Mouse (Mus musculus): ENCODE results near the gene Cend1. TPM values are rescaled to one million over a fixed set of nuclear protein-coding genes. Genes with fewer than 3 reads are reported as not detected.

Cend1 gene
- 0.98 and 1.3 TPM in 2 replicates for polyA plus RNA-seq (2012; rRNA removed)

- H3K4me1 ChIP-seq (ENCODE audit: control insufficient read depth, insufficient read depth, low read length), result peaks cover 12% of the 10 kb centered on the region
- no peaks in the 10 kb centered on the region for H3K36me3 ChIP-seq (ENCODE audit: control insufficient read depth, insufficient read depth, low read length)
- no peak within 1 kb of the TSS for H3K4me3 ChIP-seq (ENCODE audit: insufficient read depth, low read depth, low read length)
- DNase-seq, result peak; percentile 59
- TF ChIP-seq POLR2A (IDR thresholded peaks at IDR 0.05; ENCODE audit: low read depth, low read length), result no peak
- no peak for TF ChIP-seq CTCF (conservative IDR thresholded peaks at IDR 0.05; ENCODE audit: insufficient read depth, insufficient read length, low read depth, low read length)
- H3K27ac ChIP-seq (ENCODE audit: insufficient read depth, low read depth, low read length), result no peak within 1 kb of the TSS
- no peaks in the 10 kb centered on the region for H3K27me3 ChIP-seq (replicated peaks; ENCODE audit: control insufficient read depth, insufficient read depth, low read length)
- WGBS, result 13% methylated on average over 19 of the region's 19 CpGs
Measured at GRCm38 (mm10) chr7:141429310-141429709, at the start of gene Cend1. Gene Cend1 (minus strand): TSS chr7:141429491.

GRCm38 (mm10) chr7:141478270-141478748, 49.0 kb upstream of the Cend1 start:
- 58% methylated on average over 5 of the region's 5 CpGs for WGBS
- peaks cover 31% of the 10 kb centered on the region for H3K4me1 ChIP-seq (ENCODE audit: control insufficient read depth, insufficient read depth, low read length)
- H3K27ac ChIP-seq (ENCODE audit: insufficient read depth, low read depth, low read length), result peak overlapping the region; percentile 98
- no peak for DNase-seq
- TF ChIP-seq POLR2A (IDR thresholded peaks at IDR 0.05; ENCODE audit: low read depth, low read length), result no peak
- TF ChIP-seq CTCF (conservative IDR thresholded peaks at IDR 0.05; ENCODE audit: insufficient read depth, insufficient read length, low read depth, low read length), result no peak
- no peaks in the 10 kb centered on the region for H3K27me3 ChIP-seq (replicated peaks; ENCODE audit: control insufficient read depth, insufficient read depth, low read length)
- no peaks in the 10 kb centered on the region for H3K36me3 ChIP-seq (ENCODE audit: control insufficient read depth, insufficient read depth, low read length)
- H3K4me3 ChIP-seq (ENCODE audit: insufficient read depth, low read depth, low read length), result no peak overlapping the region

- no peak for DNase-seq
- Histone ChIP-seq H3K4me3 (ENCODE audit: insufficient read depth, low read depth, low read length) (no peak overlapping the region), H3K4me1 (ENCODE audit: control insufficient read depth, insufficient read depth, low read length) (peaks cover 32% of the 10 kb centered on the region), H3K27me3 (replicated peaks; ENCODE audit: control insufficient read depth, insufficient read depth, low read length) (no peaks in the 10 kb centered on the region), H3K27ac (ENCODE audit: insufficient read depth, low read depth, low read length) (peak overlapping the region; percentile 98), H3K36me3 (ENCODE audit: control insufficient read depth, insufficient read depth, low read length) (no peaks in the 10 kb centered on the region)
- TF ChIP-seq POLR2A (IDR thresholded peaks at IDR 0.05; ENCODE audit: low read depth, low read length) (no peak), CTCF (conservative IDR thresholded peaks at IDR 0.05; ENCODE audit: insufficient read depth, insufficient read length, low read depth, low read length) (no peak)
- 43% methylated on average over 4 of the region's 4 CpGs for WGBS
Measured at GRCm38 (mm10) chr7:141477578-141478269, 48.4 kb upstream of the Cend1 start.

GRCm38 (mm10) chr7:141476981-141477370, 47.7 kb upstream of the Cend1 start:
- no peaks in the 10 kb centered on the region for H3K36me3 ChIP-seq (ENCODE audit: control insufficient read depth, insufficient read depth, low read length)
- WGBS, result 1% methylated on average over 7 of the region's 7 CpGs
- TF ChIP-seq CTCF (conservative IDR thresholded peaks at IDR 0.05; ENCODE audit: insufficient read depth, insufficient read length, low read depth, low read length), result no peak
- no peaks in the 10 kb centered on the region for H3K27me3 ChIP-seq (replicated peaks; ENCODE audit: control insufficient read depth, insufficient read depth, low read length)
- peak overlapping the region; percentile 96 for H3K4me3 ChIP-seq (ENCODE audit: insufficient read depth, low read depth, low read length)
- H3K27ac ChIP-seq (ENCODE audit: insufficient read depth, low read depth, low read length), result peak overlapping the region; percentile 98
- H3K4me1 ChIP-seq (ENCODE audit: control insufficient read depth, insufficient read depth, low read length), result peaks cover 27% of the 10 kb centered on the region
- no peak for DNase-seq

GRCm38 (mm10) chr7:141476226-141476980, 47.1 kb upstream of the Cend1 start:
- 0 out of 2 replicates have a peak, but pooled peaks have one; percentile 26 for TF ChIP-seq CTCF (conservative IDR thresholded peaks at IDR 0.05; ENCODE audit: insufficient read depth, insufficient read length, low read depth, low read length)
- no peak for TF ChIP-seq POLR2A (IDR thresholded peaks at IDR 0.05; ENCODE audit: low read depth, low read length)
- Histone ChIP-seq H3K27me3 (replicated peaks; ENCODE audit: control insufficient read depth, insufficient read depth, low read length) (no peaks in the 10 kb centered on the region), H3K27ac (ENCODE audit: insufficient read depth, low read depth, low read length) (peak overlapping the region; percentile 98), H3K4me1 (ENCODE audit: control insufficient read depth, insufficient read depth, low read length) (peaks cover 27% of the 10 kb centered on the region), H3K36me3 (ENCODE audit: control insufficient read depth, insufficient read depth, low read length) (no peaks in the 10 kb centered on the region), H3K4me3 (ENCODE audit: insufficient read depth, low read depth, low read length) (peak overlapping the region; percentile 96)
- DNase-seq, result peak; percentile 97
- under 1% methylated on average over 17 of the region's 17 CpGs for WGBS

- peak overlapping the region; percentile 98 for H3K27ac ChIP-seq (ENCODE audit: insufficient read depth, low read depth, low read length)
- peaks cover 25% of the 10 kb centered on the region for H3K4me1 ChIP-seq (ENCODE audit: control insufficient read depth, insufficient read depth, low read length)
- no peaks in the 10 kb centered on the region for H3K36me3 ChIP-seq (ENCODE audit: control insufficient read depth, insufficient read depth, low read length)
- no peaks in the 10 kb centered on the region for H3K27me3 ChIP-seq (replicated peaks; ENCODE audit: control insufficient read depth, insufficient read depth, low read length)
- H3K4me3 ChIP-seq (ENCODE audit: insufficient read depth, low read depth, low read length), result peak overlapping the region; percentile 96
- DNase-seq, result peak; percentile 50
- WGBS, result 2% methylated on average over 12 of the region's 12 CpGs
- TF ChIP-seq CTCF (conservative IDR thresholded peaks at IDR 0.05; ENCODE audit: insufficient read depth, insufficient read length, low read depth, low read length) (no peak), POLR2A (IDR thresholded peaks at IDR 0.05; ENCODE audit: low read depth, low read length) (no peak)
Measured at GRCm38 (mm10) chr7:141475805-141476158, 46.5 kb upstream of the Cend1 start.

All from kidney, adult 2 months (tissue).